Mouse (Mus musculus): ENCODE data around the gene Tppp3. TPM values are rescaled to one million over a fixed set of nuclear protein-coding genes. Genes with fewer than 3 reads are reported as not detected.

The Tppp3 gene
- polyA plus RNA-seq, 1 experiment, result 89.6 TPM

- TF ChIP-seq POLR2A (IDR thresholded peaks at IDR 0.05; ENCODE audit: borderline replicate concordance, extremely low read depth, insufficient read depth, insufficient read length, poor library complexity, severe bottlenecking) (no peak), CTCF (IDR thresholded peaks at IDR 0.05; ENCODE audit: borderline replicate concordance, extremely low read depth, insufficient read depth, insufficient read length) (no peak)
- DNase-seq (ENCODE audit: low read depth), result peak; percentile 88
Measured at GRCm38 (mm10) chr8:105445296-105446126, 25.8 kb downstream of the Tppp3 start.

DNA sequence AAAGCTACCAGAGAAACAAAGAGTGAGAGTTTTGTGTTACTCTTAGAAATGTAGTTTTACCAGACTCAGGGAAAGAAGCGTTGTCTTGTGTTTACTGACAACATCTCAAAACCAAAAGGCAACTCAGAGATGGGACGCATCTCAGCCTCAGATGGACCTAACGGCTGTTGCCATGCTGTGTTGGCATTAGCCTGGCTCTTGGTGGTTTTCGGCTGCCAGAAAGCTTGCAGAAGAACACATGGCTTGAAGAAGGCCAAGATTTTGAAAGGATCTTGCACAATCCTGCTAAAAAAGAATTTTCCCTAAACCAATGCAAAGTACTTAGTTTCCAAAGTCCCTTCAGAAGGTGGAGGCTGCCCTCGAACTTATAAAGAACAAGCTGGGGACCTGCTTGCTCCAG lies 28.7 kb downstream of the Tppp3 start:
- DNase-seq (ENCODE audit: low read depth), result no peak
- no peak for TF ChIP-seq POLR2A (IDR thresholded peaks at IDR 0.05; ENCODE audit: borderline replicate concordance, extremely low read depth, insufficient read depth, insufficient read length, poor library complexity, severe bottlenecking)
- TF ChIP-seq CTCF (IDR thresholded peaks at IDR 0.05; ENCODE audit: borderline replicate concordance, extremely low read depth, insufficient read depth, insufficient read length), result no peak

- TF ChIP-seq POLR2A (IDR thresholded peaks at IDR 0.05; ENCODE audit: borderline replicate concordance, extremely low read depth, insufficient read depth, insufficient read length, poor library complexity, severe bottlenecking) (no peak), CTCF (IDR thresholded peaks at IDR 0.05; ENCODE audit: borderline replicate concordance, extremely low read depth, insufficient read depth, insufficient read length) (peak; percentile 69)
- peak; percentile 62 for DNase-seq (ENCODE audit: low read depth)
Measured at GRCm38 (mm10) chr8:105441433-105441832, 29.9 kb downstream of the Tppp3 start.

DNA sequence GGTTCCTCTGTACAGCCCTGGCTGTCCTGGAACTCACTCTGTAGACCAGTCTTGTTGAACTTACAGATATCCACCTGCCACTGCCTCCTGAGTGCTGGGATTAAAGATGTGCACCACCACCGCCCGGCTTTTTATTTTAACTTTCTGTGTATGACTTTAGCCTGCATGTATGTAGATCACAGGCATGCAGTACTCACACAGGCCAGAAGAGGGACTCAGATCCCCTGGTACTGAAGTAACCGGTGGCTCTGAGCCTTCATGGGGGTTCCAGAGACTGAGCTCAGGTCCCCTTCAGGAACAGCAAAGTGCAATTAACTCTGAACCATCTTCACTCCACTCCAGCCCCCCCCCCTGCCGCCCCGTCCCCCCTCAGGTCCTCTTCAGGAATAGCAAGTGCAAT lies 32.5 kb downstream of the Tppp3 start:
- no peak for DNase-seq (ENCODE audit: low read depth)

GRCm38 (mm10) chr8:105437078-105437748 lies 34.1 kb downstream of the Tppp3 start:
- TF ChIP-seq POLR2A (IDR thresholded peaks at IDR 0.05; ENCODE audit: borderline replicate concordance, extremely low read depth, insufficient read depth, insufficient read length, poor library complexity, severe bottlenecking), result no peak
- TF ChIP-seq CTCF (IDR thresholded peaks at IDR 0.05; ENCODE audit: borderline replicate concordance, extremely low read depth, insufficient read depth, insufficient read length), result no peak

More for the DNA sequence above, 32.5 kb downstream of the Tppp3 start:
- TF ChIP-seq POLR2A (IDR thresholded peaks at IDR 0.05; ENCODE audit: borderline replicate concordance, extremely low read depth, insufficient read depth, insufficient read length, poor library complexity, severe bottlenecking) (no peak), CTCF (IDR thresholded peaks at IDR 0.05; ENCODE audit: borderline replicate concordance, extremely low read depth, insufficient read depth, insufficient read length) (peak; percentile 52; the same call in 1 of the 2 replicates)

DNA sequence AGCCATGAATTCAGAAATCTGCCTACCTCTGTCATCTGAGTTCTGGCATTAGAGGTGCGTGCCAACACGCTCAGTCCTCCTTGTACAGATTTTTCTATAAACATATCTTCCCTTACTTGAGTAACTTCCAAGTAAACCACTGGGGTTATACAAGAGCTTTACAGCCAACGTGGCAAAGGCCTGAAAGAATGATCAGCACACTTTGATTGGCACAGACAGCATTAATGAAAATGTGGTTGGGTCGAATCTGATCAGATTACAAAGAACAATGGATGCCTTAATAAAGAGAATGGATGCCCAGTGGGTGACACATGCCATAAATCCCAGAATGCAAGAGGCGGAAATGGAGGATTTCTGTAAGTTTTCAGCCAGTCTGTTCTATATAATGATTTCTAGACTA lies 35.1 kb downstream of the Tppp3 start:
- TF ChIP-seq CTCF (IDR thresholded peaks at IDR 0.05; ENCODE audit: borderline replicate concordance, extremely low read depth, insufficient read depth, insufficient read length) (no peak), POLR2A (IDR thresholded peaks at IDR 0.05; ENCODE audit: borderline replicate concordance, extremely low read depth, insufficient read depth, insufficient read length, poor library complexity, severe bottlenecking) (no peak)

More at GRCm38 (mm10) chr8:105437078-105437748, 34.1 kb downstream of the Tppp3 start:
- no peak for DNase-seq (ENCODE audit: low read depth)

GRCm38 (mm10) chr8:105434136-105434535 lies 37.2 kb downstream of the Tppp3 start:
- no peak for TF ChIP-seq CTCF (IDR thresholded peaks at IDR 0.05; ENCODE audit: borderline replicate concordance, extremely low read depth, insufficient read depth, insufficient read length)
- DNase-seq (ENCODE audit: low read depth), result no peak

More for the DNA sequence above, 35.1 kb downstream of the Tppp3 start:
- DNase-seq (ENCODE audit: low read depth), result no peak

GRCm38 (mm10) chr8:105433511-105433910 lies 37.8 kb downstream of the Tppp3 start:
- no peak for TF ChIP-seq POLR2A (IDR thresholded peaks at IDR 0.05; ENCODE audit: borderline replicate concordance, extremely low read depth, insufficient read depth, insufficient read length, poor library complexity, severe bottlenecking)
- TF ChIP-seq CTCF (IDR thresholded peaks at IDR 0.05; ENCODE audit: borderline replicate concordance, extremely low read depth, insufficient read depth, insufficient read length), result no peak
- DNase-seq (ENCODE audit: low read depth), result peak; percentile 68

- peak; percentile 61 for DNase-seq (ENCODE audit: low read depth)
- TF ChIP-seq CTCF (IDR thresholded peaks at IDR 0.05; ENCODE audit: borderline replicate concordance, extremely low read depth, insufficient read depth, insufficient read length) (no peak), POLR2A (IDR thresholded peaks at IDR 0.05; ENCODE audit: borderline replicate concordance, extremely low read depth, insufficient read depth, insufficient read length, poor library complexity, severe bottlenecking) (no peak)
Measured at GRCm38 (mm10) chr8:105433021-105433420, 38.3 kb downstream of the Tppp3 start.

- DNase-seq (ENCODE audit: low read depth), result peak; percentile 62
- TF ChIP-seq POLR2A (IDR thresholded peaks at IDR 0.05; ENCODE audit: borderline replicate concordance, extremely low read depth, insufficient read depth, insufficient read length, poor library complexity, severe bottlenecking) (no peak), CTCF (IDR thresholded peaks at IDR 0.05; ENCODE audit: borderline replicate concordance, extremely low read depth, insufficient read depth, insufficient read length) (no peak)
Measured at GRCm38 (mm10) chr8:105431743-105432515, 39.4 kb downstream of the Tppp3 start.

DNA sequence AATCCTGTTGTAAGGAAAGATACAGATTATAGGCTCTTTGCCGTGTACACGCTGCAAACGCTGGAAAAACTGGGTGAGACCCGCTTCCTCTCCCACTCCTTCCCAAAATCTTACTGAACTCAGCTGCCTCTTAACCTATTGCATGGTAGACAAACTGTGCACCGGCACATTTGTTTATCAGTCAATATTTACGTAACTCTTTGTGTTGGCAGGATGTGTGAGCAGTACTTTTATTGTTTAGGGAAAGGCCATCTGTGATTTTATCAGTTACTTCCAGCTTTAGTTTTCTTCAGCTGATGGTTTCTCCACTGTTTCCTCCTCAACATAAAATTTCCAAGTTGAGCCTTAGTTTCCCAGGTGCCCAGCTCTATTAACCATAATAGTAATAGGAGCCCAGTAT lies 44.4 kb downstream of the Tppp3 start:
- DNase-seq (ENCODE audit: low read depth), result no peak
- TF ChIP-seq CTCF (IDR thresholded peaks at IDR 0.05; ENCODE audit: borderline replicate concordance, extremely low read depth, insufficient read depth, insufficient read length) (no peak), POLR2A (IDR thresholded peaks at IDR 0.05; ENCODE audit: borderline replicate concordance, extremely low read depth, insufficient read depth, insufficient read length, poor library complexity, severe bottlenecking) (no peak)

Measured in brain, embryonic 14.5 days (tissue).